Mouse (Mus musculus) intestine, postnatal 0 days (tissue): Measurements from ENCODE around the gene Cercam. TPM values are rescaled to one million over a fixed set of nuclear protein-coding genes. Genes with fewer than 3 reads are reported as not detected.

Experiments
- ATAC-seq: fragments of 200-750 bp; cut with Nextera tagmentation; 2 replicates; pipeline ENCODE4 v1.8.0; 2017; ENCODE audit warnings: mild to moderate bottlenecking, moderate TSS enrichment, moderate library complexity
- H3K27ac ChIP-seq: fragments of 300-500 bp; sonication (generic); 2 replicates; pipeline ENCODE4 v1.5.1; 2014; ENCODE audit warnings: mild to moderate bottlenecking, low read depth, low read length, moderate library complexity
- H3K27me3 ChIP-seq: fragments of 300-500 bp; sonication (generic); replicated peaks from 2 replicates; pipeline ENCODE4 v1.6.1; 2014; ENCODE audit warnings: low read length, mixed read lengths; ENCODE audit not compliant: control insufficient read depth, insufficient read depth
- H3K36me3 ChIP-seq: fragments of 300-500 bp; sonication (generic); 2 replicates; pipeline ENCODE4 v1.6.1; 2014; ENCODE audit warnings: mild to moderate bottlenecking, moderate library complexity; ENCODE audit not compliant: control insufficient read depth, insufficient read depth
- H3K4me1 ChIP-seq: fragments of 300-500 bp; sonication (generic); replicated peaks from 2 replicates; pipeline ENCODE4 v1.6.1; 2014; ENCODE audit warnings: antibody characterized with exemption, low read length, mixed read lengths; ENCODE audit not compliant: control insufficient read depth, insufficient read depth
- H3K4me2 ChIP-seq: fragments of 300-500 bp; sonication (generic); replicated peaks from 2 replicates; pipeline ENCODE4 v1.6.1; 2014; ENCODE audit warnings: low read depth, mild to moderate bottlenecking, moderate library complexity
- H3K4me3 ChIP-seq: fragments of 300-500 bp; sonication (generic); 2 replicates; pipeline ENCODE4 v1.5.1; 2014; ENCODE audit warnings: low read depth, low read length
- H3K9ac ChIP-seq: fragments of 300-500 bp; sonication (generic); 2 replicates; pipeline ENCODE4 v1.6.1; 2014; ENCODE audit warnings: mild to moderate bottlenecking, low read depth, low read length
- H3K9me3 ChIP-seq: fragments of 300-500 bp; sonication (generic); 2 replicates; pipeline ENCODE4 v1.6.1; 2016; ENCODE audit warnings: mixed run types; ENCODE audit not compliant: control insufficient read depth
- CTCF ChIP-seq: sonication (generic); IDR thresholded peaks from 2 replicates; pipeline ENCODE4 v1.5.1; 2016; ENCODE audit warnings: low read depth, mild to moderate bottlenecking, control low read depth, antibody characterized with exemption, moderate library complexity
- WGBS: fragments of 180-500 bp; shearing (Covaris S2); extraction: QIAGEN DNeasy Blood & Tissue Kit; methylation state at CpG from one replicate; pipeline ENCODE4 v1.1.7; 2014; 5-methylcytosine and 5-hydroxymethylcytosine counted together
- polyA plus RNA-seq: library from polyadenylated mRNA; unstranded; fragments of >200 nt; fragmentation: Nextera tagmentation; extraction: Ambion mirVana; gene quantifications from 2 replicates; pipeline ENCODE4 v1.2.1, GENCODE M21; 2015

Cercam gene
- polyA plus RNA-seq, 1 experiment from 2014 or later = 10.6 TPM

- TF ChIP-seq CTCF = no peak
- H3K27ac ChIP-seq = no peak overlapping the region
- H3K9me3 ChIP-seq = no peaks in the 10 kb centered on the region
- H3K4me3 ChIP-seq = no peak overlapping the region
- no peaks in the 10 kb centered on the region for H3K36me3 ChIP-seq
- WGBS = 71% methylated on average over 5 of the region's 5 CpGs
- H3K4me2 ChIP-seq = no peak overlapping the region
- no peak overlapping the region for H3K9ac ChIP-seq
- H3K4me1 ChIP-seq = no peaks in the 10 kb centered on the region
- H3K27me3 ChIP-seq = no peaks in the 10 kb centered on the region
- ATAC-seq = no peak
These were observed 11.0 kb upstream of the Cercam start for GRCm38 (mm10) chr2:29857967-29858366.

GRCm38 (mm10) chr2:29858748-29859473 is 10.1 kb upstream of the Cercam start:
- H3K27me3 ChIP-seq = no peaks in the 10 kb centered on the region
- no peaks in the 10 kb centered on the region for H3K36me3 ChIP-seq
- H3K4me3 ChIP-seq = no peak overlapping the region
- ATAC-seq = 0 out of 2 replicates have a peak, but pooled peaks have one; percentile 22
- no peak overlapping the region for H3K4me2 ChIP-seq
- no peak overlapping the region for H3K9ac ChIP-seq
- H3K27ac ChIP-seq = no peak overlapping the region
- WGBS = 8% methylated on average over 5 of the region's 5 CpGs
- no peaks in the 10 kb centered on the region for H3K9me3 ChIP-seq
- H3K4me1 ChIP-seq = no peaks in the 10 kb centered on the region
- TF ChIP-seq CTCF = peak; percentile 81

- WGBS = 65% methylated on average over 4 of the region's 4 CpGs
- H3K27ac ChIP-seq = no peak overlapping the region
- H3K4me1 ChIP-seq = no peaks in the 10 kb centered on the region; the same call in 1 of the 2 replicates
- no peak overlapping the region for H3K4me2 ChIP-seq
- ATAC-seq = no peak
- H3K9ac ChIP-seq = no peak overlapping the region
- TF ChIP-seq CTCF = no peak
- no peaks in the 10 kb centered on the region for H3K27me3 ChIP-seq
- no peaks in the 10 kb centered on the region for H3K36me3 ChIP-seq
- H3K4me3 ChIP-seq = no peak overlapping the region
- no peaks in the 10 kb centered on the region for H3K9me3 ChIP-seq
These were observed 3.8 kb upstream of the Cercam start for GRCm38 (mm10) chr2:29865125-29865524.

GRCm38 (mm10) chr2:29869646-29870451 is 885 bp downstream of the Cercam start:
- no peaks in the 10 kb centered on the region for H3K27me3 ChIP-seq
- H3K4me1 ChIP-seq = no peaks in the 10 kb centered on the region; the same call in 1 of the 2 replicates
- peak overlapping the region; percentile 95 for H3K4me2 ChIP-seq
- peak overlapping the region; percentile 55 for H3K4me3 ChIP-seq
- H3K36me3 ChIP-seq = no peaks in the 10 kb centered on the region
- no peaks in the 10 kb centered on the region for H3K9me3 ChIP-seq
- no peak for TF ChIP-seq CTCF
- peak; percentile 22; the same call in 1 of the 2 replicates for ATAC-seq
- whole genome bisulfite sequencing = 8% methylated on average over 17 of the region's 17 CpGs
- peak overlapping the region; percentile 43; the same call in 1 of the 2 replicates for H3K9ac ChIP-seq
- peak overlapping the region; percentile 24; the same call in 1 of the 2 replicates for H3K27ac ChIP-seq

- WGBS = 93% methylated on average over 10 of the region's 10 CpGs
- Histone ChIP-seq H3K27me3 (no peaks in the 10 kb centered on the region), H3K9me3 (no peaks in the 10 kb centered on the region), H3K4me3 (no peak overlapping the region), H3K4me2 (no peak overlapping the region), H3K4me1 (no peaks in the 10 kb centered on the region; the same call in 1 of the 2 replicates), H3K9ac (no peak overlapping the region), H3K27ac (no peak overlapping the region), H3K36me3 (peaks cover 7% of the 10 kb centered on the region; the same call in 1 of the 2 replicates)
- no peak for TF ChIP-seq CTCF
- ATAC-seq = no peak
These were observed 3.8 kb downstream of the Cercam start for GRCm38 (mm10) chr2:29872581-29873295.

GRCm38 (mm10) chr2:29873801-29874200 is 4.8 kb downstream of the Cercam start:
- peaks cover 7% of the 10 kb centered on the region; the same call in 1 of the 2 replicates for H3K36me3 ChIP-seq
- H3K27ac ChIP-seq = no peak overlapping the region
- no peaks in the 10 kb centered on the region for H3K27me3 ChIP-seq
- H3K4me2 ChIP-seq = no peak overlapping the region
- ATAC-seq = no peak
- H3K4me3 ChIP-seq = no peak overlapping the region
- no peaks in the 10 kb centered on the region; the same call in 1 of the 2 replicates for H3K4me1 ChIP-seq
- WGBS = 90% methylated on average over 4 of the region's 4 CpGs
- H3K9ac ChIP-seq = no peak overlapping the region
- no peak for TF ChIP-seq CTCF
- no peaks in the 10 kb centered on the region for H3K9me3 ChIP-seq
